29 mouse cellular contexts compared by ENCODE assay signal in genomic region chr6:11547318-11547717, GRCm38 (mm10).
"Had no signal": no experiment of that assay in that cellular context is flagged by ENCODE, and none has a peak within 500 bp of the region (broad histone marks: within the 10 kb centered on the region; RNA-seq: fewer than 3 reads in every experiment).

No protein-coding gene starts in this region.

- H3K27me3 ChIP-seq: heart, embryonic 13.5 days; heart, embryonic 15.5 days; hindbrain, embryonic 12.5 days; intestine, embryonic 15.5 days; limb, embryonic 13.5 days; limb, embryonic 15.5 days; liver, embryonic 12.5 days had no signal

- H3K4me1 ChIP-seq: heart, embryonic 13.5 days; heart, embryonic 15.5 days; hindbrain, embryonic 10.5 days; hindbrain, embryonic 12.5 days; intestine, embryonic 15.5 days; limb, embryonic 13.5 days; limb, embryonic 15.5 days; liver, embryonic 12.5 days had no signal

- DNase-seq: gastrocnemius, adult 2 months; gastrocnemius, postnatal 10 days; gastrocnemius, postnatal 25 days; heart, adult 11 months; heart, adult 2 months; heart, postnatal 14 days; heart, postnatal 36 days; kidney, adult 18-20 months; kidney, adult 8-10 months; kidney, postnatal 14 days; kidney, postnatal 36 days; layer of hippocampus, adult 9-11 months; layer of hippocampus, postnatal 36 days; left cerebral cortex, postnatal 4 days had no signal

- H3K36me3 ChIP-seq: heart, embryonic 13.5 days; heart, embryonic 15.5 days; hindbrain, embryonic 10.5 days; hindbrain, embryonic 12.5 days; intestine, embryonic 15.5 days; limb, embryonic 13.5 days; limb, embryonic 15.5 days; liver, embryonic 12.5 days had no signal

- H3K27ac ChIP-seq: gastrocnemius, adult 2 months; heart, adult 2 months; heart, embryonic 13.5 days; heart, embryonic 15.5 days; hindbrain, embryonic 10.5 days; hindbrain, embryonic 12.5 days; hindbrain, embryonic 14.5 days; intestine, embryonic 15.5 days; kidney, postnatal 0 days; limb, embryonic 13.5 days; limb, embryonic 15.5 days; liver, embryonic 12.5 days; liver, embryonic 14.5 days had no signal

- H3K4me2 ChIP-seq: heart, embryonic 11.5 days; heart, embryonic 13.5 days; heart, embryonic 15.5 days; hindbrain, embryonic 12.5 days; hindbrain, embryonic 14.5 days; intestine, embryonic 15.5 days; limb, embryonic 13.5 days; limb, embryonic 15.5 days; liver, embryonic 12.5 days had no signal

- H3K9me3 ChIP-seq: heart, embryonic 13.5 days; heart, embryonic 15.5 days; hindbrain, embryonic 10.5 days; hindbrain, embryonic 12.5 days; intestine, embryonic 15.5 days; limb, embryonic 13.5 days; limb, embryonic 15.5 days; liver, embryonic 12.5 days had no signal

- ATAC-seq: hindbrain, embryonic 16.5 days; inflammation-experienced regulatory T-cells, adult 6 months; intestine, embryonic 15.5 days; intestine, postnatal 0 days; liver, embryonic 12.5 days had no signal

- H3K4me3 ChIP-seq: gastrocnemius, adult 2 months; heart, adult 2 months; heart, embryonic 13.5 days; heart, embryonic 15.5 days; hindbrain, embryonic 10.5 days; hindbrain, embryonic 12.5 days; intestine, embryonic 15.5 days; limb, embryonic 13.5 days; limb, embryonic 15.5 days; liver, embryonic 12.5 days had no signal

- H3K9ac ChIP-seq: heart, embryonic 13.5 days; heart, embryonic 15.5 days; hindbrain, embryonic 12.5 days; hindbrain, embryonic 14.5 days; intestine, embryonic 15.5 days; limb, embryonic 13.5 days; limb, embryonic 15.5 days; liver, embryonic 12.5 days; liver, embryonic 14.5 days had no signal
